Mouse (Mus musculus) cortical plate, adult 2 months (tissue): ENCODE results near the gene Ret. TPM values are rescaled to one million over a fixed set of nuclear protein-coding genes. Genes with fewer than 3 reads are reported as not detected.

ENCODE experiments used
- H3K27ac ChIP-seq: fragments of 200-500 bp; 2 replicates; pipeline ENCODE4 v1.5.1; 2012; ENCODE audit warnings: low read length, control low read depth, inconsistent platforms; ENCODE audit not compliant: insufficient read depth
- H3K4me1 ChIP-seq: fragments of 200-500 bp; 2 replicates; pipeline ENCODE4 v1.6.1; 2011; ENCODE audit warnings: low read length; ENCODE audit not compliant: control insufficient read depth, insufficient read depth
- H3K4me3 ChIP-seq: fragments of 200-500 bp; 2 replicates; pipeline ENCODE4 v1.5.1; 2011; ENCODE audit warnings: mild to moderate bottlenecking, low read length, control low read depth; ENCODE audit not compliant: insufficient read depth
- CTCF ChIP-seq: fragments of 200-500 bp; IDR thresholded peaks from 2 replicates; pipeline ENCODE4 v1.5.1; 2011; ENCODE audit warnings: mild to moderate bottlenecking, control low read depth, low read length; ENCODE audit not compliant: insufficient read depth; ENCODE audit errors: extremely low read depth
- POLR2A ChIP-seq: fragments of 200-500 bp; IDR thresholded peaks from 2 replicates; pipeline ENCODE4 v1.6.1; 2011; ENCODE audit warnings: mild to moderate bottlenecking, low read length, control low read depth; ENCODE audit not compliant: insufficient read depth; ENCODE audit errors: extremely low read depth
- polyA plus RNA-seq: library from polyadenylated mRNA; depleted of rRNA; stranded (reverse); fragments of >200 nt; gene quantifications from 2 replicates; pipeline ENCODE4 v1.2.3, GENCODE M21; 2012

Ret gene
- polyA plus RNA-seq, 1 experiment: 2.0 TPM

DNA sequence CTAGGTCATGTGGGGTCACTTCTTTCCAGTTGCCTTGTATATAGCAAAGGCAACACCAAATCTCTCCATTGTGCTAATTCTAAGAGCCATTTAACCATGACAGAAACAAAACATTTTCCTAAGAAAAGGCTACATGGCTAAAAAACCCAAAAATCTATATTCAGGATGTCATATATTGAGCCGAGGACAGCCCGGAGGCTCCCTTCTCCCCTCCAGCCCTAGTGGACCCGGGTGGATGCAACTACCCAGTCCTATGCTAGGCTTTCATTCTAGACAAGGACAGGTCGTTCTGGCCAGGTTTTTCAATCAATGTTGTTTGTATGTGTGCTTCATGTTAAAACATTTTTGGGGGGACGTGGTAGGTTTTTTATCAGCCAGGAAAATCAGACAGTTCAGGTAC, 44.4 kb downstream of the Ret start:
- H3K27ac ChIP-seq: no peak overlapping the region
- TF ChIP-seq CTCF: no peak
- no peak for TF ChIP-seq POLR2A
- H3K4me1 ChIP-seq: no peaks in the 10 kb centered on the region
- H3K4me3 ChIP-seq: no peak overlapping the region

DNA sequence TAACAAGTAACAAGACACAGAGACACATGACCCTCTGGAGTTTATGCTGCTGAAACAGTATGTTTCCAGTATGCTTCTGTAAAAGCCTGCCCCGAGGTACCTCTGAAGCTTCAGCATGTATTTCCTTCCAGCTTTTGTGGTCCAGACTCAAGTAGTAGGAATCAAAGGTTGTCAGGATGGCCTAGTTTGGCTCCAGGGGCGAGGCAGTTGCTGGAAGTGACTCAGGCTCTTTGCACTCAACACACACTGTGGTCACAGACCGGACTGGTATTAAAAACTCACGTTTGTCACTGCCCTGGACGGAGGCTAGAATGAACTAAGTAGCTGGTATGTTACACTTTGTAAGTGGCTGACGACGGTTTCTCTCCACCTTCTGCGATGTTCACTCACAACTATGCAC, 46.5 kb downstream of the Ret start:
- TF ChIP-seq POLR2A (no peak), CTCF (no peak)
- Histone ChIP-seq H3K27ac (no peak overlapping the region), H3K4me3 (no peak overlapping the region), H3K4me1 (no peaks in the 10 kb centered on the region)

DNA sequence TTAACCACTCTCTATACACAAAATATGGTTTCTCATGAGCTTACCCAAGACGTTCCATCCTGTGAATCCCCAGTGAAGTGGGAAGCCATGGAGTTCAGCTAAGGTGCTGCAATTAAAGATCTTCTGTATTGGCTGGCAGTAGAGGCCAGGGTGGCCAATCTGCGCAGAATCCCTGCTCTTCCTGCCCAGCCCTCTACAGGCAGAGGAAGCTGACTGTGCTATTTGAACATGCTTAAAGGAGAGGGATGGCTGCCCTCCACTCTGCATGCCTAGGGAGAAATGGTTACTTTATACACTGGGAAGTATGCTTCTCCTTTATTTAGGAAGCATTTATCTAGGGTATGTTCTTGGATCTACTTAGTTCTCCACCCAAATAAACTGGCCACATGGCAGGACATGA, 47.0 kb downstream of the Ret start:
- H3K4me3 ChIP-seq: no peak overlapping the region
- H3K4me1 ChIP-seq: no peaks in the 10 kb centered on the region
- H3K27ac ChIP-seq: no peak overlapping the region
- no peak for TF ChIP-seq CTCF
- TF ChIP-seq POLR2A: no peak

DNA sequence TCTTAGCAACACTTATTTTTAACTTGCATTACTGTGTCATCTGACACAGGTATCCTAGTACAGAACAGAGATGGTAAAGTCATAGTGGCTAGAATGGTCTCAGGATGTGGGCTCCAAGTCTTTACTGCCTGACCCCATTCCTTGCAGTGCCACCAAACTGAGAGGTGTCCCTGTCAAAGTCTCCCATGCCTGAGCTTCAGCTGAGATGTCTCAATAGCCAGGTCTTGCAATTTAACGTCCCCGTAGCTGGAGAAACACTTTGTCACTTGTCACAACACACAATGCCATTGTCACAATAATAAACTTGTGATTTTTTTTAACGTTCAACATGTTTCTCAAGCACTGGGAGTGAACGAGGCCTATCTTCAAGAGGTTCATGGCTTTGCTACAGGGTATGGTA, 47.4 kb downstream of the Ret start:
- Histone ChIP-seq H3K4me3 (no peak overlapping the region), H3K27ac (no peak overlapping the region), H3K4me1 (no peaks in the 10 kb centered on the region)
- no peak for TF ChIP-seq CTCF
- TF ChIP-seq POLR2A: no peak

DNA sequence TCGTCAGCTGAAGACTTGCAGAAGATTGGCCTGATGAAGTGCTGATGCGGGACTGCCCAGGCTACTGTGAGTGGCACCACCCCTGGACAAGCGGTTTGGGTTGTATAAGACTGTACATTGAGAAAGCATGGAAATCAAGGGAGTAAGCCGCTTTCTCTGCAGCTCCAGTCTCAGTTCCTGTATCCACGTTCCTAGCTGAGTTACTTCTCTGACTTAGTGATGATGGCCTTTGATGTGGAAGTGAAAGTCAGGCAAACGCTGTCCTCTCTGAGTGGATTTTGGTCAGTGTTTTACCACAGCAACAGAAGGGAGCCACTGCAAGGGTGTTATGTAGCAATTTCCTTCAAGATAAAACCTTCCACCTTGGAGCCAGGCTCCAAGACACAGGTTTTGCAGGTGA, 56.6 kb downstream of the Ret start:
- TF ChIP-seq CTCF: no peak
- no peak for TF ChIP-seq POLR2A
- H3K4me1 ChIP-seq: no peaks in the 10 kb centered on the region

DNA sequence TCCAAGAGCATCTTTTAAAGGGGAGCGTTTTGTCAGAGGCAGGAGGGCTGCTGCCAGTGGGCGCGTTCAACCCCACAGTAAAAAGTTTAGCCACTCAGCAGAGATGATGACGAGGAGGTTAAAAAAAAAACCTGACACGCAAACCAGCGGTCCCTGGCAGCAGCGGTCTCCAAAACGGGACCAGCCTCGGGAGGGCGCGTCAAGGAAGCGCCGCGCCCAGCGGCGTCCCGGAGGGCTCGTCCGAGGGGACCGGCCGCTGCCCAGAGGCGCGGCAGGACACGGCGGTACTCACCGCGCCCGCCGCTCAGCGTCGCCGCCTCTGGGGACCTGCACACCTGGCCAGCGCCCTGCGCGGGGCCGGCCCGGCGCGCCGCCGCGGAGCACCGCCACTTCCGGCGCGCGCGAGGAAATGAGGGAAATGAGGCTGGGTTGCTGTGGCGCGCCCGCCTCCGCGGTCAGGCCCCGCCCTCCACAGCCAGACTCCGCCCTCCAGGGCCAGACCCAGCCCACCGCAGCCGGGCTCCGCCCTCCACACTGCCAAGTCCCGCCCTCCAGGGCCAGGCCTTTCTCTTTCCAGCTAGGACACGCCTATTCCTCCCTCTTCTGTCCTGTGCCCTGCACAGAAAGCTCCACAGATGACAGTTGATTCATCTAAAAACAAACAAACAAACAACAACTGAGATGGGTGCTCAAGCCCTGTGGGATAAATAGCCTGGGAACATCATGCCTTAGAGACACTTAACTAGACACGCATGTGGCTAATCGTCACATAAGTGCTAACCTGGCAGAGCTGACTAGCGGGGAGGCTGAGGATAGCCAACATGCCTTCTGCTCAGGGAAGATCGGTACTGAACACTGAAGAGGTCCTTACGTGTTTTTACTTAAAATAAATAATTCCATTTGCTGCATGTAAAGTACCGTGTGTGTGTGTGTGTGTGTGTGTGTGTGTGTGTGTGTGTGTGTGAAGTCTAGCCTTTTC, 58.5 kb downstream of the Ret start, which contains the start of gene Csgalnact2:
Gene Csgalnact2, minus strand, starts transcription at position 410 of the 979 bp plus-strand sequence.
- peak; percentile 51 for TF ChIP-seq POLR2A
- TF ChIP-seq CTCF: no peak
- Histone ChIP-seq H3K4me1 (no peaks in the 10 kb centered on the region), H3K27ac (peak within 1 kb of the TSS; percentile 37; the same call in 1 of the 2 replicates), H3K4me3 (peak within 1 kb of the TSS; percentile 83)

More for the DNA sequence above, 56.6 kb downstream of the Ret start:
- H3K27ac ChIP-seq: no peak overlapping the region
- H3K4me3 ChIP-seq: no peak overlapping the region

DNA sequence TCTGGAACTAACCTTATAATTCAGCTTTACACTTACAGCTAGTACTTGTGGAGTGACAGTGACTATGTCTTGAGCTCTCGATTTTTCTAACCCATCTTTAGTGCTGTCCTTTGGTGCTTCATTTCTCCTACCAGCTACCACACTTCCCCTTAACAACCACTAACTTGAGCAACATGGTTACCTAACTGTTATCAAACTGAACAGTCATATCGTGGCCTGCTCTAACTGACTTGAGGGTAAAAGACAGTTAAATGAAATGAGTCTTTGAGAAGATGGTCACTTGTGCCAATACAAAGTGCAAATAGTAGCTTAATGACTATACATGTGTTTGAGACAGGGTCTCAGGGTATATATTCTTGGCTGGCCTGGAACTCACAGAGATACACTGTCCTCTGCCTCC, 60.4 kb downstream of the Ret start:
- H3K4me1 ChIP-seq: no peaks in the 10 kb centered on the region
- H3K27ac ChIP-seq: no peak overlapping the region
- H3K4me3 ChIP-seq: no peak overlapping the region
- TF ChIP-seq POLR2A: no peak
- no peak for TF ChIP-seq CTCF

DNA sequence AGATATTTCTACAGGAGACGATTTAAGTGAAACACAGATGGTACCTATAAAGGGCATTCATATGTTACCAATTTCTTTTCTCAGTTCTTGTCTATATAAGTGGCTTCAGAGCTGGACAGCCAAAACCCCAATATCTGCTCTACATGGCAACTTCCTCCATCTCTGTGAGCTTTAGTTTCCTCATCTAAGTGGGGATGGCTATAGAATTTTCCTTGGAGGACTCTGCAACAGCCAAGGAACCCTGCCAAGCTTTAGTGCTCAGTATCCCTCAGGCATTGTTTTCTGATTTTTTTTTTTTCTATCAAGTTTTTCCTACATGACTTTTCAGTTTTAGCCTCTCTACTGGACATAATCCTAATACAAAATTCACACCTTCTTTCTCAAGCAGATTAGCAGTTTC, 63.1 kb downstream of the Ret start:
- H3K4me1 ChIP-seq: peaks cover 2% of the 10 kb centered on the region
- no peak overlapping the region for H3K4me3 ChIP-seq
- TF ChIP-seq POLR2A (no peak), CTCF (no peak)
- no peak overlapping the region for H3K27ac ChIP-seq

DNA sequence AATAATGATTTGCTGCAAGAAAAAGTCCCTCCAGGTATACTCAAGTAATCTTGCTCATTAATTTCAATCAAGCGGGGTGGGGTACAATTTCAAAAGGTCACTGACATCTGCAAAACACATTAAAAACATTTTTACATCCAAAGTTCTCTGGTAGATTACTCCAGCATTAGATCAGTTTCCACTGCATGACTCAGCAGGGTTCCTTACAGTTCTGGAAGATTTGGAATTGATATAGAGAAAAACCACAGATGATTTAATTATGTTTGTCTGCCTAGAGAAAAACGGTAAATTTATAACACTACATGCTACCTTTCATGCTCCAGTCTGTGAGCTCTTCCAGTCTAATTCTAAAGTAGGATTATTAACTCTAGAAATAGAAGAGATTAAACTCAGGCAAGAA, 67.5 kb downstream of the Ret start:
- Histone ChIP-seq H3K4me1 (peaks cover 2% of the 10 kb centered on the region), H3K27ac (no peak overlapping the region), H3K4me3 (no peak overlapping the region)
- TF ChIP-seq POLR2A (no peak), CTCF (no peak)

DNA sequence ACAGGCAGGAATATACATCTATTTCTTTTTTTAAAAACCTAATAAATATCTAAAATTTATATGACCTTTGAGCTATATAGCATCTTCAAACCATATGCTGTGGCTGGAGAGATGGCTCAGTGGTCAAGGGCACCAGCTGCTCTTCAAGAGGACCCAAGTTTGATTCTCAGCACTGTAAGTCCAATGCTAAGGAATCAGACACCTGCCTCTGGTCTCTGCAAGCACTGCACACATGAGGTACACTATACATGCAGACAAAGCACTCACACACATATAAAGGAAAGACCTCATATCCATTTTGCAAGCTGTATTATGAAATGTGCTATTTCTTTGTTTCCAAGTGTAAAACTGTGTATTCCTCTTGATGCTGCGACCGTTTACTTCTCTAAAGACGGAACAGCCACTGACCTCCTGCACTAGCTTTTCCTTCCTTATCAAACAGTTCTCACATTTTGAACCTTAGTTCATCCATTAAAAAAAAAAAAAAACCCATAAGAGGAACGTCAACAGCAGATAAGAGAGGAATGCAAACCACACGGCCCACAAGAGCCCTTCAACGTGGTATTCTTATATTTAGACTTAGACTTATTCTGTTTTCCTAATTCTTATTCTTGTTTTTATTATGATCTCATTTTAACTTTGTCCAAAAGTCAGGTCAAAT, 69.6 kb downstream of the Ret start:
- Histone ChIP-seq H3K27ac (no peak overlapping the region), H3K4me1 (peaks cover 2% of the 10 kb centered on the region), H3K4me3 (no peak overlapping the region)
- TF ChIP-seq POLR2A (no peak), CTCF (no peak)
